Mouse (Mus musculus): ENCODE data around the gene Pnma3. TPM values are rescaled to one million over a fixed set of nuclear protein-coding genes. Genes with fewer than 3 reads are reported as not detected.

Pnma3 gene
- polyA plus RNA-seq (2015; fragmentation: Nextera tagmentation; extraction: Ambion mirVana), result 0.04 TPM in 1 of 2 replicates, not detected in the other

DNA sequence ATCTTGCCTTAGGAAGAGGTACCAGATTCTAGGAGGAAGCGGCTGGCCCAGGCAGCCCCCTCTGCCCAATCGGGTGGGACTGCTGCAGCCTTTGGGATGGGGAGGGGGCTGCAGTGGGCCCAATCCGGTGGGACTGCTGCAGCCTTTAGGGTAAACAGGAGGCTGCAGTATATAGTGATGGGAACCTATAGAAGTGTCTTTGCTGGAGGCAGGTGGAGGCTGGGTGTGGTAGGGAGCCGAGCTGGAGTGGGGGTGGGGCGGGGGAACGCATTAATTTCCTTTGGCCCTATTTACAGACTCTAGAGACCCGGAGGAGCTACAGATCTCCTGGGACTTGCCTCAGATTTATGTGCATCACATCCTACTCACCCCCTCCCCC lies at the start of gene Pnma3:
Gene Pnma3 (plus strand): TSS at position 373 of the 379 bp plus-strand sequence.
- no peaks in the 10 kb centered on the region for H3K27me3 ChIP-seq (replicated peaks; ENCODE audit: control insufficient read depth, insufficient read depth, low read length)
- no peak within 1 kb of the TSS for H3K4me3 ChIP-seq (ENCODE audit: low read depth, low read length)
- no peak for TF ChIP-seq CTCF (IDR thresholded peaks at IDR 0.05; ENCODE audit: low read depth)
- no peak for ATAC-seq
- H3K9me3 ChIP-seq (ENCODE audit: control insufficient read depth), result no peaks in the 10 kb centered on the region
- H3K27ac ChIP-seq (ENCODE audit: low read depth, low read length), result no peak within 1 kb of the TSS
- H3K36me3 ChIP-seq (ENCODE audit: control insufficient read depth, insufficient read depth), result no peaks in the 10 kb centered on the region
- peak within 1 kb of the TSS; percentile 27; the same call in 1 of the 2 replicates for H3K4me2 ChIP-seq (replicated peaks; ENCODE audit: low read depth)
- H3K4me1 ChIP-seq (replicated peaks; ENCODE audit: control insufficient read depth, insufficient read depth, low read length), result no peaks in the 10 kb centered on the region
- WGBS, result 33% methylated on average over 7 of the region's 7 CpGs
- no peak within 1 kb of the TSS for H3K9ac ChIP-seq (ENCODE audit: low read depth, low read length)

DNA sequence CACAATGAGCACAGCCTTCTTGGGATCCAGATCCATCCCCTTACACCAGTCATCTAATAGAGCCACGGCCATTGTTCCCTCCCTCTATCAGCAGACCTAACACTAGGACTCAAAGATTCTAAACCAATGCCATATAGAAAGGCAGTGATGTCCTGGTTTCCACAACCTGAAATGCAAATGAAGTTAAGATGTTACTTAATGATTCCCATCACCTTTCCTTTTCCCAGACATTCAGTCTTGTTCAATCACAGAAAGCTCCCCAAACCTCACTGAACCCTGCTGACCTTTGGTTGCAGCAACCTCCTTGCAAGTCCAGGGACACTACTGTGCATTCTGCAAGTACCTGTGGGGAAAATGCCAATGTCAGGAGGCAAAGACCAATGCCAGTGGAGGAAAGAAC lies 27.6 kb upstream of the Pnma3 start, which contains the start of gene Pnma5:
Gene Pnma5 (minus strand): TSS at position 101 of the 400 bp plus-strand sequence.
- no peak within 1 kb of the TSS for H3K4me2 ChIP-seq (replicated peaks; ENCODE audit: low read depth)
- H3K9me3 ChIP-seq (ENCODE audit: control insufficient read depth), result no peaks in the 10 kb centered on the region
- H3K36me3 ChIP-seq (ENCODE audit: control insufficient read depth, insufficient read depth), result no peaks in the 10 kb centered on the region
- no peak for TF ChIP-seq CTCF (IDR thresholded peaks at IDR 0.05; ENCODE audit: low read depth)
- H3K4me1 ChIP-seq (replicated peaks; ENCODE audit: control insufficient read depth, insufficient read depth, low read length), result no peaks in the 10 kb centered on the region
- no peak within 1 kb of the TSS for H3K4me3 ChIP-seq (ENCODE audit: low read depth, low read length)
- H3K27ac ChIP-seq (ENCODE audit: low read depth, low read length), result no peak within 1 kb of the TSS
- no peak for ATAC-seq
- H3K9ac ChIP-seq (ENCODE audit: low read depth, low read length), result no peak within 1 kb of the TSS
- H3K27me3 ChIP-seq (replicated peaks; ENCODE audit: control insufficient read depth, insufficient read depth, low read length), result no peaks in the 10 kb centered on the region
- WGBS, result 75% methylated on average over 1 of the region's 1 CpGs

DNA sequence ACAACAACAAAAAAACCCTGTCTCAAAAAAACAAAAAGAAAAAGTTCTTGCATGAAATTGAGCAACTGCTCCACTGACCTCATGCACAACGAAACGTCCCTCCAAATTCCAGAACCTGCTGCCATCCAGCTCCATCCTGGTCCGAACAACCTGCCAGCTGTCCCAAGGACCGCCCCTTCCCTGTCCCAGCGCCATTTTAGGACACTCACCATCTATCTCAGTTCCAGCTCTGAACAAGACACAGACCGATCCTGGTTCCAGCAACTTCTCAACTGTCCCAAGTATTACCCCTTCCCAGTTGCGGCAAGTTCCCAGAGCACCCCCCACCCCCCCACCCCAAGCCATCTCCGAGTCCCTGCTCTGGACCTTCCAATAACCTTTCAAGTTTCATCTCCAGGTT lies 25.8 kb upstream of the Pnma3 start:
- Histone ChIP-seq H3K9me3 (ENCODE audit: control insufficient read depth) (no peaks in the 10 kb centered on the region), H3K27me3 (replicated peaks; ENCODE audit: control insufficient read depth, insufficient read depth, low read length) (no peaks in the 10 kb centered on the region), H3K9ac (ENCODE audit: low read depth, low read length) (no peak overlapping the region), H3K4me1 (replicated peaks; ENCODE audit: control insufficient read depth, insufficient read depth, low read length) (no peaks in the 10 kb centered on the region), H3K36me3 (ENCODE audit: control insufficient read depth, insufficient read depth) (no peaks in the 10 kb centered on the region), H3K4me3 (ENCODE audit: low read depth, low read length) (no peak overlapping the region), H3K4me2 (replicated peaks; ENCODE audit: low read depth) (no peak overlapping the region), H3K27ac (ENCODE audit: low read depth, low read length) (no peak overlapping the region)
- ATAC-seq, result no peak
- no peak for TF ChIP-seq CTCF (IDR thresholded peaks at IDR 0.05; ENCODE audit: low read depth)
- WGBS, result 84% methylated on average over 8 of the region's 8 CpGs

DNA sequence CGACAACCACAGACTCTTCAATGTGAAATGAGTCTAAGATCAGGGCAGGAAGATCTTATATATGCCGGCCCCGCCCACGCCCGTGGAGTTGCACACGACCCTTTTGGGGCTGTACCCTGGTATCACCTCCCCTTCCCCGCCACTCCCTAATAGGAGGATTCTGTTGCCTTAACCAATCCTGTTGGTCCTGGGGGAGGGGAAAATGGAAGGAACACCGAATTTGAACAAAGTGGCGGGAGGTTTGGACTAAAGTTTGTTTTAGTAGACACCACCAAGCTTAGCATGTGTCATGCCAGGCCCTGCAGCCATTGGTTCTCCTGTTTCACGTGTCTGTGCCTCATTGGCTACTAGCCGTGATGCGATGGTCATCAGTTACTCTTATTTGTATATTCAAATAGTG lies 24.9 kb upstream of the Pnma3 start:
- no peak overlapping the region for H3K9ac ChIP-seq (ENCODE audit: low read depth, low read length)
- TF ChIP-seq CTCF (IDR thresholded peaks at IDR 0.05; ENCODE audit: low read depth), result no peak
- H3K27me3 ChIP-seq (replicated peaks; ENCODE audit: control insufficient read depth, insufficient read depth, low read length), result no peaks in the 10 kb centered on the region
- H3K4me3 ChIP-seq (ENCODE audit: low read depth, low read length), result no peak overlapping the region
- no peaks in the 10 kb centered on the region for H3K9me3 ChIP-seq (ENCODE audit: control insufficient read depth)
- ATAC-seq, result no peak
- no peak overlapping the region for H3K27ac ChIP-seq (ENCODE audit: low read depth, low read length)
- no peaks in the 10 kb centered on the region for H3K36me3 ChIP-seq (ENCODE audit: control insufficient read depth, insufficient read depth)
- 81% methylated on average over 12 of the region's 12 CpGs for WGBS
- H3K4me2 ChIP-seq (replicated peaks; ENCODE audit: low read depth), result no peak overlapping the region
- no peaks in the 10 kb centered on the region for H3K4me1 ChIP-seq (replicated peaks; ENCODE audit: control insufficient read depth, insufficient read depth, low read length)

DNA sequence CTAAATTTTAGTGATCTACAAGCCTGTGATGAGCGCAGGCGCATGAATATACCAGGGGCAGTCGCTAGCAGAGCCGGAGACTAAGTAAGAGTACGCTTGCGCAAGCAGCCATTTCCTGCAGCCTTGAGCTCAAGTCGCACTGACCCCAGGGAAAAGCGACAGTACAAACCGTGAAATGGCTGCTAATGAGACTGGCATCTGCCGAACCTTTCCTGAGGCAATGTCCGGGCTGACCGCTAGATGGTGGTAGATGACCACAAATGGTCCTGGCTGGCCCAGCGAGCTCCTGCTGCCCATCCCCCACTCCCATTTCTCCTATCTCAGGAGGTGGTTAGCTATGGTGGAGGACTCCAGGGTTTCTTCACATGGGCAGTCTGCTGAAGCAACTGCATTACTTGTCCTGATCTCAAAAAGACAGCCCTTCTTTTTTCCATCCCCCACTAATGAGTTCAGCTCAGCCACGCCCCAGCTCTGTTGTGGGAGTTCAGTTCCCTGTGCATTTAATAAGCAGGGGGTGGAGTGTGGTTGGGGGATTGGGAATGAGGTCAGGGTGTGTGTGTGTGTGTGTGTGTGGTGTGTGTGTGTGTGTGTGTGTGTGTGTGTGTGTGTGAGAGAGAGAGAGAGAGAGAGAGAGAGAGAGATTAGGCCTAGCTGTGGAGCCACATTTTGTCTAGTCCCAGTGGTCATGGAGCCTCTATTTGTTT lies 10.6 kb upstream of the Pnma3 start:
- Histone ChIP-seq H3K4me3 (ENCODE audit: low read depth, low read length) (no peak overlapping the region), H3K27me3 (replicated peaks; ENCODE audit: control insufficient read depth, insufficient read depth, low read length) (no peaks in the 10 kb centered on the region), H3K4me1 (replicated peaks; ENCODE audit: control insufficient read depth, insufficient read depth, low read length) (no peaks in the 10 kb centered on the region), H3K4me2 (replicated peaks; ENCODE audit: low read depth) (no peak overlapping the region), H3K36me3 (ENCODE audit: control insufficient read depth, insufficient read depth) (no peaks in the 10 kb centered on the region), H3K9ac (ENCODE audit: low read depth, low read length) (no peak overlapping the region), H3K27ac (ENCODE audit: low read depth, low read length) (no peak overlapping the region), H3K9me3 (ENCODE audit: control insufficient read depth) (no peaks in the 10 kb centered on the region)
- peak; percentile 92 for TF ChIP-seq CTCF (IDR thresholded peaks at IDR 0.05; ENCODE audit: low read depth)
- WGBS, result 23% methylated on average over 13 of the region's 14 CpGs
- ATAC-seq, result peak; percentile 86

DNA sequence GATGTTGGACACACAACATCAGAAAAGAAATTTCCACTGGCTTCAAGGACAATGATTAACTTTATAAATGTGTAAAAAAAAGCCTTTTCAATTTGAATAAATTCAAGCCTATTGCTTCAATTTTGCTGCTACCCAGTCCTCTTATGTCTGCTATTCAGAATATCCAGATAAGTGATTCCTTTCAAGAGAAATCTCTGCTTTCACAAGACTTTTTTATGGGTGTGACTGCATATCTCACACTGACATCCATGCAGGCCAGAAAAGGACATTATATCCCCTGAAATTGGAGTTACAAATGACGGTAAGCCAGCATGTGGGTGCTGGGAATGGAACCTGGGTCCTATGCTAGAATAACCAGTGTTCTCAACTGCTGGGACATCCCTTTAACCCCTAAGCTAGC lies 3.1 kb upstream of the Pnma3 start:
- H3K27me3 ChIP-seq (replicated peaks; ENCODE audit: control insufficient read depth, insufficient read depth, low read length), result no peaks in the 10 kb centered on the region
- TF ChIP-seq CTCF (IDR thresholded peaks at IDR 0.05; ENCODE audit: low read depth), result no peak
- H3K27ac ChIP-seq (ENCODE audit: low read depth, low read length), result no peak overlapping the region
- H3K4me2 ChIP-seq (replicated peaks; ENCODE audit: low read depth), result no peak overlapping the region
- WGBS, result 74% methylated on average over 1 of the region's 1 CpGs
- H3K4me3 ChIP-seq (ENCODE audit: low read depth, low read length), result no peak overlapping the region
- no peak for ATAC-seq
- H3K36me3 ChIP-seq (ENCODE audit: control insufficient read depth, insufficient read depth), result no peaks in the 10 kb centered on the region
- no peaks in the 10 kb centered on the region for H3K4me1 ChIP-seq (replicated peaks; ENCODE audit: control insufficient read depth, insufficient read depth, low read length)
- no peaks in the 10 kb centered on the region for H3K9me3 ChIP-seq (ENCODE audit: control insufficient read depth)
- no peak overlapping the region for H3K9ac ChIP-seq (ENCODE audit: low read depth, low read length)
